ENCODE assay signal across 8 mouse cellular contexts in genomic region chr7:71411293-71412011, GRCm38 (mm10).
DNase-seq lines count a peak whose midpoint lies in the region; TF ChIP-seq lines count a peak whose summit lies in the region.

No protein-coding gene starts in this region.

- TF ChIP-seq POLR2A in lung, adult 2 months (IDR thresholded peaks at IDR 0.05; ENCODE audit: borderline replicate concordance, extremely low read depth, low read depth, low read length) = no peak

- WGBS in lung, adult 2 months = 9% methylated on average over 14 of the region's 14 CpGs

- H3K4me3 ChIP-seq in lung, adult 2 months (replicated peaks; ENCODE audit: extremely low read depth, low read depth, low read length) = no peak overlapping the region

- H3K4me1 ChIP-seq in lung, adult 2 months (ENCODE audit: control insufficient read depth, insufficient read depth, low read length) = no peaks in the 10 kb centered on the region; the same call in none of the 2 replicates

- no peak for TF ChIP-seq CTCF in lung, adult 2 months (IDR thresholded peaks at IDR 0.05; ENCODE audit: insufficient read depth, low read length)

- DNase-seq in 3T3-L1 (ENCODE audit: low read depth, low spot score) = peak; percentile 32
- peak; percentile 15 for DNase-seq in c-Kit-positive CD71-positive TER-119-negative erythroid progenitor cells, embryonic 14.5 days (ENCODE audit: low read depth)
- DNase-seq in heart, adult 8-10 months (ENCODE audit: low spot score) = peak; percentile 70
- DNase-seq in kidney, adult 18-20 months = peak; percentile 61
- DNase-seq in lung, adult 2 months = peak; percentile 33
- peak; percentile 27 for DNase-seq in ovary, postnatal 36 days (ENCODE audit: low spot score)
- no peak for DNase-seq in layer of hippocampus, postnatal 36 days
- DNase-seq in cerebellum, adult 9-10 months = no peak

Comparison
In these comparisons a context has a peak if more than half of its experiments do, and no peak if none do; other contexts are left out.
1. DNase-seq: peak in 3T3-L1 (single experiment), c-Kit-positive CD71-positive TER-119-negative erythroid progenitor cells, embryonic 14.5 days (single experiment), heart, adult 8-10 months (single experiment), kidney, adult 18-20 months (single experiment), lung, adult 2 months (single experiment) and ovary, postnatal 36 days (single experiment); none in layer of hippocampus, postnatal 36 days (0 of 2) and cerebellum, adult 9-10 months (single experiment).